Mouse (Mus musculus) R1 (cell line): ENCODE data around the gene Zscan4-ps1.
"Not testable (repeated sequence)": the region's sequence is repeated elsewhere in the genome, so short reads cannot be mapped to it uniquely, and the experiment has no call there.

ENCODE experiments used
- DNase-seq: peaks from one replicate; pipeline ENCODE4 v3.0.0-alpha.2; 2018; ENCODE audit warnings: low read depth, low spot score

Gene Zscan4-ps1

DNA sequence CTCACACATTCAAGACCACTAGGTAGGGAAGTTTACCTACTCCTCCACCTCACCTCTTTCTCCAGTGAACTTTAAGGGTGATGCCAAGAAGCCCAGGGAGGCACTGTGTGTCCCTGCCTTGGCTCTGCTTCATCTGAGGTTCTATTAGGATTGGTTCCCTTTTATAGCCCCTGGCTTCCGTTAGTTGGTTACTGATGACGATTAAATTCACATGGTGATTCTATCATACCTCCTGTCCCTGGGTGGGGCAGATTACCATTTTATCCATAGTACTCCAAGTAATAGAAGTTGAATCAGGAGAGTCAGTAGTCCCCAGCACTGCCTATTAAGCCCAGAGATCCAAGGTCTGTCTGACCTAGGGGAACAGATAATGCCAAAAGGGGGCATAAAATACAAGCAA lies at the start of gene Zscan4-ps1:
TSS of gene Zscan4-ps1 (minus strand) at position 101 of the 400 bp plus-strand sequence.
- not testable (repeated sequence) for DNase-seq
